Mouse (Mus musculus): ENCODE results near the gene Ccdc15.

GRCm38 (mm10) chr9:37249976-37250375 lies 98.3 kb downstream of the Ccdc15 start:
- no peak for TF ChIP-seq CTCF (IDR thresholded peaks at IDR 0.05; ENCODE audit: low read depth)
- no peak for TF ChIP-seq EP300 (IDR thresholded peaks at IDR 0.05; ENCODE audit: low read depth)
